Mouse (Mus musculus): ENCODE measurements around the gene Ankrd44.

Ankrd44 gene

DNA sequence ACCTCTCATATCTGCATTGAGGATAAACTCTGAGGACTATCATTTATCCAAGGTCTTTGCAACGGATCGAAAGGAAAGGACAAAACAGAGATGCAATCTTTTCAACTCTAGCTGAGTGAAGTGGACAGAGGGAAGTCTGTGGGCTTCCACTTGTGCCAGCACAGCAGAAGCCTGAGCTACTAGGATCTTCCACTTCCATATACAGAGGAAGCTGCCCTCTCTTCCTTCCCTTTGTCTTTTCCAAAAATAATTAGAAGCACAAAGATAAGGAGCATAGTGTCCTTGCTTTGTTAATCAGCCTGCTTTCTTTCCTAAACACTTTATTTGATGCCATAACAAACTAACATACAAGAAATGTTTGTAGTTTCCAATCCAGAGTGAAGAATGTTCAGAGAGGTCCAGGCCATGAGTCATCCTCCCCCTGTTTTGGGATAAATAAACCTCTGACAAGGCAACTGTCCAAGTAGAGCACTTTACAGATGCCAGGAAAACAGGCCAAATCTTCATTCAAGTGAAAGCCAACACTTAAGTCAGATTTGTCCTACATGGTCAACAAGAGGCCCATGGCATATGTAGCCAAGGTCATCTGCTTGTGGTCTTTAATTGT is 160.5 kb downstream of the Ankrd44 start:
- peak; percentile 92 for DNase-seq (ENCODE audit: low read depth, low spot score)

DNA sequence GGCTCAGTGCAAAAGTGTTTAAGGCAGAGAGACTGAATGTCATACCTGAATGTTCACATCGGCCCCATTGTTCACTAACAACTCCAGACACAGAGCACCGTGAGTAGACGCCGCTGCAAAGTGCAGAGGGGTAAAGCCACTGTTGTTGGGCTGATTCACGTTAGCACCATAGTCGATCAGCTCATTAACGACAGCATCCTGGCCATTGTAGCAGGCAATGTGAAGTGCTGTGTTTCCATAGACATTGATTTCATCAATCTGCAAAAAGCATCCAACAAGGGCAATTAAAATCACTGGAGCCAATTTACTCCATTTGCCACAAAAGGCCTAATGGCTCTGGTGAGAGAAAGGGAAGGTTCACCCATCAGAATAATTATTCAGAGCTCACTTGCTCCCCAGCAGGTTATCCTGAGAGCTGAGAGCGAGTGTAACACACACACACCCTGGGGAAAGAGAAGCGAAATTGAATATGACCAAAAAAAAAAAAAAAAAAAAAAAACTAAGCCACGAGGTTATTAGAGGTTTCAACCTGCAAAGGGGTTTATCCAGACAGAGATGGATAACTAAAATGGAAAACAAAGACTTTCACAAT is 163.9 kb downstream of the Ankrd44 start:
- no peak for DNase-seq (ENCODE audit: low read depth, low spot score)

DNA sequence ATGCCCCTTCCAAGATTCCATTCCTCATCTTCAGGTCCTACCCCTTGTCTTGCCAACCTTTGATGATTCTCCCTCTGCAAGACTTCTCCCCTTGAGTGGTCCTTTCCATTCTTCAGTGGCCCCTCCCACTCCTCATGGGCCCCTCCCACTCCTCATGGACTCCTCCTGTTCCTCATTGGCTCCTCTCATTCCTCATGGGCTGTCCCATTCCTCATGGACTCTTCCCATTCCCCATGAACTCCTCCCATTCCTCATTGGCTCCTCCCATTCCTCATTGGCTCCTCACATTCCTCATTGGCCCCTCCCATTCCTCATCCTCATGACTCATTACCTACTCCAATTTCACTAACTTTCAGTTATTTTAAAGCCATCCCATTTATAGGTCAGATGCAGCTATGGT is 166.3 kb downstream of the Ankrd44 start:
- peak; percentile 50 for DNase-seq (ENCODE audit: low read depth, low spot score)

DNA sequence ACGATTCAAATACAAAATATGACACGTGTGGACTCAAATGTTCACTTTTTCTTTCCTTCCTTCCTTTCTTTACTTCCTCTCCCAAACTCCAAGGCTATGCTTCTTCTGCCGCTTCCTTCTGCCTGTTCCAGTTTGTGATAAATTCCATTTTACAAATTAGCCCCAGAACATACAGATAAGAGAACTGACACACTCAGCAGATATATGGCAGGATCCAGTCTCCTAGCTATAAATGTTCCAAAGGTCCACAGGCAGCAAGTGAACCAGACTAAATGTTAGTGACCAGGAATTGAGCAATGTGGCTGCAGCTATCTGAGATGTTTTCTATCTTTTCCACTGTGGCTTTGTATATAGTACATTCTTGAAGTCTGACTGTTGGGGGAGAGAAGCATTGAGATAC is 168.9 kb downstream of the Ankrd44 start:
- DNase-seq (ENCODE audit: low read depth, low spot score) = no peak

DNA sequence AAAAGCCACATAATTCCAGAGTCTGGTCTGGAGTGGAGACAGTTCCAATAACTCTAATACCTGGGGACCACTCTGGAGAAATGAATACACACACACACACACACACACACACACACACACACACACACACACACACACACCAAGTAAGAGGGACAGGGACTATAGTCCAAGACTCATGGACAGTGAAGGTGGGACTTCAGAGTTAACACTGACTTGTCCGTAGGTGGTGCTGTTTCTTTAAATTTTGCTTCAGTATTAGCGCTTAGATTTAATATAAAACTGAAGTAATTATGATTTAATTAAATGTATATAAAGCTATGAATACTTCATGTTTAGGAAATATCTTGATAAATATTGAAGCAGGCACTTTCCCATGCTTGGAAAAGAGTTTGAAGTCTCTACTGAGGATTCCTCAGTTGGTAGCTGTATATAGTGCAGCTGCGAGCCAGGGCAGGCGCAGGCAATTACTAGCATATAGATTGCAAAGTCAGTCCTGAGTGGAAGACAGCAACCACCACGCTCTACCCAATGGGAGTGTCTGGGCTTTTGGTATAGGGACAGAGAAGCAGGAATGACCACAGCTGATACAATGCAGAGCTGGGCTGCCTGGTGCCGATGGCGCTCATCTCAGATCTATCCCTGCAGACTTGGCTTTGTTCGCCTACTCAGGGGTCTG is 170.4 kb downstream of the Ankrd44 start:
- DNase-seq (ENCODE audit: low read depth, low spot score) = no peak

DNA sequence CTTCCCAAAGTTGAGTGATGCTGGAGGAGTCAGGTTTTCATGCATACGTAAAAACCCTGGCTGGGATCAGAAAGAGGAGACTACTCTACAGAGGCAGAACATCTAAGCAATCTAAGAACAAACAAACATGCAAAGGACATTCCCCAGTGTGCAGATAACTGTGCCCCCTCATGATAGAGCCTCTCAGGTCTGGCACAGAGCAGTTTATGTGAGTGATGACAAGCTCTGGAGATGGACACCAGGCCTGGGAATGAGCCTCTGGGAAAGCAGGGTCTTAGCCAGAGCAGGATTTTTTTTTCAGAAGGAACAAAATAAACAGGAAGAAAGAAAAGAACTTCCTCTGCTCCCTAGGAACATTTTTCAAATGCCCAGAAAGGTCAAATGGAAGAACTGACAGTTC is 176.2 kb downstream of the Ankrd44 start:
- DNase-seq (ENCODE audit: low read depth, low spot score) = no peak

DNA sequence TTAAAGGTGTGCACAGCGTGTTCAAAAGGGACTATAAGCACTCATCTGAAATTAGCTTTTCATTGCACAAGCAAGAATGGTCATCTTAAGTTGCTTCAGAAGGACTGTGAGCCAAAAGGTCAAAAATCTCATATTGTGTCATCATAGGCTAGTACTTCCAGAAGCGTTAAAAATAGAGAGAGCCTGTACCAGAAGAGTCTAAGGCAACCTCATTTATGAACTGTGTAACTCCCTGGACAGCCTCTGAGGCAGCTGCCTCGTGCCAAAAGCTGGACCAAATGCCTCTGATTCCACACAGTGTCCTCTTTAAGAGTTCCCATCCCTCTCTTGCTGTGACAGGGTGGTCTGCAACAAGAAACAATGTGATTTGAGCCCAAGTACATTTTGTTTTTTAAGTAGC is 176.7 kb downstream of the Ankrd44 start:
- DNase-seq (ENCODE audit: low read depth, low spot score) = no peak

DNA sequence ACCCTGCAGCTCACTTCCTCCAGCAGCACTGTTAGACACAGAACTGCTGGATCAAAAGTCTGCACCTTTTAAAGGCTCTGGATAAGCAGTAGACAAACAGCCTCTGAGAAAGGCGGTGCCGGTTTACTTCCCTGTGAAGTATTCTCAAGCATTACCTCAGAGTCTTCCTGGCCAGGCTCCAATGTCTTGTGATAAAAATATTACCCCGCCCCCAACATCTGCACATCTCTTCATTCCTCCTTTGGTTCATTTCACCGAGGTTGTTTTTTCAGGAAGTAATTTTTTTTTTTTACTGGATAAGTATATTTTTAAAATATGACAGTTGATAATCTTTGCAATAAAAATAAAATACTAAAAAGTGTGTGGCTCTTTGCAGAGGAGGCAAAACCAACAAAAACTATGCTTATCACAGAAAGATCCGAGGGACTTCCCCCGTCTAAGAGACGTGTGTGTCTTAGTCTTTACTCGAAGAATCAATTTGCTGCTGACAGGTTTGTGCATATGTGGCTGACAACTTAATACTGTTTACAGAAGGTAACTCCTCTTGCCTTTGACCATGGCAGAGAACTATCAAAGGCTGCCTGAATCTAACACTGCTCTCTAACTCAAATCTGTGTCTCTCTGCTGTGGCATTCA is 178.3 kb downstream of the Ankrd44 start:
- peak; percentile 41 for DNase-seq (ENCODE audit: low read depth, low spot score)

DNA sequence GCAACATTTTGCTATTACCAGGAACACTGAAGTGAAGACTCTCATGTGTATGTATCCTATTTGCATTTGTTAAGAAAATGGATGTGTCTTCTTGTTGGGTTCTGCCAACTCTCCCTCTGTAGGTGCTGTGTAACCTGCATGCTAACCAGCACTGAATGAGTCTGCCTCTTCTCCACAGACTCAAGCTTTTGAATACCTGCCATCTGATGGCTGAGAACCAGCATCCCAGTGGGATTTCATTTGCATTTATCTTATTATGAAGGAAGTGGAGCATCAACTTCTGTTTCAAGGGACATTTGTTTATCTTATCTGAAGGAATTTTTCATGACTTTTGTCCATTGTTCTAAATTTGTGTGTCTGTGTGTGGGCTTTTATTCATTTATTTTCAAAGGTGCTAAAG is 180.5 kb downstream of the Ankrd44 start:
- DNase-seq (ENCODE audit: low read depth, low spot score) = no peak

DNA sequence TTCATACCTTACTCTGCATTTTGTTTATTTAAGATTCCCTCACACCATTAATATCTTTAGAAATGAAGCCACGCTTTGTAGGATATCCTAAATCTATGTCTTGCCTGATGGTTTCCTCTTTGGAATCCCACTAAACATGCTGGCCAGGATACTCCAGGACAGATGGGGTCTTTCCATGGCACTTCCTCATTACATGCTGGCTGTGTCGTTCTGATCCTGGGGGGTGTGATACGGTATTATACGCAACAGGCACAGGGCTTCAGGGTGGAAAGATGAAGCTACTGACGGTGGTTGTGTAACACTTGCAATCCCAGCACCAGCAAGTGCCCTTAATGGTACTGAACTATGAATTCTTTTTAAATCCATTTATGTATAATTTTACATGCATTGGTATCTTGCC is 182.0 kb downstream of the Ankrd44 start:
- no peak for DNase-seq (ENCODE audit: low read depth, low spot score)

DNA sequence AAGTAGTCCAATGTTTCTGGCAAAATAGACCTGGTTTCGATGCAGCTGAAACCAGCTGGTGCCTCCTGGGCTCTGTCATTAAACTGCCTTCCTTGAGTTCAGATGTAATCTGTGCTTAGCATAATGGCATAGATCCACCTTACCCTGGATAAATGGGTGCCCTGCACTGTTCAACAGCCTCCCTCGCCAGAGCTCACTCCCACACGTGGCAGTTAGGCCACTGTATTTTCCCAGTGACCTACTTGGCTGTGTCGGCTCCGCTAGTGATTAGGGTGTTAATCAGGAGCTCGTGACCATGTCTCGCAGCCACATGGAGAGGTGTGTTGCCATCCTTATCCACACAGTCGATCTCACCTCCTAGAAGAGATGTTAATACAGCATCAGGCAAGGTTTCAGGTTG is 183.1 kb downstream of the Ankrd44 start:
- no peak for DNase-seq (ENCODE audit: low read depth, low spot score)

DNA sequence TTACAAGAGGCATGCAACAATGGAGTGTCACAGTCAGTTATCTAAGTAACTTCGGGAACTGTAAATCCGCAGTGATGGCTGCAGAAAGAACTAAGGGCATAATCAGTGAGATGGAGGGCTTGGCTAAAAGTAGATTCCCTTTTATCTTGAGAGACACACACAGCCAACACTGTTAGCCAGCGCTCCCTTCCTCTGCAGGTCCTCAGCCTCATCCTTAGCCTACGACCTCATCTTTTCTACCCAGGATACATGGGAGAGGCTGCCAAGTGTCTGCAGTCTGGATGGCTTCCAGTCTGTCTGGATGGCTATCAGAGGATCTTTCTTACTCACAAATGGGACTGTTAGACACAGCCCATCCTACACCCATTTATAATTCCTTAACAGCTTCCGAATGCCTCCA is 185.3 kb downstream of the Ankrd44 start:
- peak; percentile 75 for DNase-seq (ENCODE audit: low read depth, low spot score)

DNA sequence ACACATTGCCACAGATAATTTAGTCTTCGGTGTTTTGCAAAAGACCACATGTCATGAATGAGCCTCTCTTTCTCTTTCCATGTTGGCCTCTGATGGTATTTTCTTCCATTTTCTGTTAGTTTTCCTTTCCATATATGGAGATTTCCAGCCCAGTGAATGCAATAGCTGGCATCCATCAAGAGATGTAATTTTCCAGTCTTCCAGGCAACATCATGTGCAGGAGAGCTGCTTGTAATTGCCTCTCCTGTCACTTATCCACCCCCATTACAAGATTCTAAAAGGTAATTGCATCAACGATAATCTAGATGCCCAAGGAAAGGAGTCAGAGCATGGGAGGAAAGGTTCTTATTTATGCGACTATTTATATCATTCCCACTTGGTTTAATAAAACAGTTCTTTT is 188.7 kb downstream of the Ankrd44 start:
- no peak for DNase-seq (ENCODE audit: low read depth, low spot score)

DNA sequence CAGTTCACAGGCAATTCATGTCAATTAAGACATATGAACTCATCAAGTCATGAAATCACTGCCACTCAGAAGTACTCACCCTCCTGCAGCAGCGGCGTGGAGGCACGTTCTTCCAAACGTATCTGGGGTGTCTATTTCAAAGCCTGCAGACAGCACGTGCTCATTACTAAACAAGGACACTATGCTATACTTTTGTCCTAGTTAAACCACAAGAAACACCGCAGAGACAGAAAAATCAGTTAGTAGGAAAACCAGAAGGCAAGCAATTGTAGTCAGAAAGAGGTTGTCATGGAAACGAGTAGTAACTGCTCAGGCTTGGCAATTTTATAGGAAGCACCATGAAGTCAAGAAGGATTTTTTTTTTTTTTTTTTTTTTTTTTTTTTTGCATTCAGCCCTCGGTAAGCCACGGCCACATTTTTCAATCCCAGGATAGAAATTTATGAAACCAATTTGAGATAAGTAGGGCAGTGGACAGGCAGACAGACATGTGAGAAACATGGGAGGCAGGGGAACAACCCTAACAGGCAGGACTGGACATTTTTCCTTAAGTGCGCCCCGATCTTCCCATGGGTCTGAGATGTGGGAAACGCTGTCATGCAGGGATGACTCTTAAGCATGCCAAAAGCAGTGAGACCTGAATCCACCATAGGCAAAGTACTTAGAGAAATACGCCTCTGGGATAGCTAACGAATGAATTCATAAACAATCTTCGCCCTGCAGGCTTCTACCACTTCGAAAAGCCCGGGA is 191.1 kb downstream of the Ankrd44 start:
- DNase-seq (ENCODE audit: low read depth, low spot score) = no peak

DNA sequence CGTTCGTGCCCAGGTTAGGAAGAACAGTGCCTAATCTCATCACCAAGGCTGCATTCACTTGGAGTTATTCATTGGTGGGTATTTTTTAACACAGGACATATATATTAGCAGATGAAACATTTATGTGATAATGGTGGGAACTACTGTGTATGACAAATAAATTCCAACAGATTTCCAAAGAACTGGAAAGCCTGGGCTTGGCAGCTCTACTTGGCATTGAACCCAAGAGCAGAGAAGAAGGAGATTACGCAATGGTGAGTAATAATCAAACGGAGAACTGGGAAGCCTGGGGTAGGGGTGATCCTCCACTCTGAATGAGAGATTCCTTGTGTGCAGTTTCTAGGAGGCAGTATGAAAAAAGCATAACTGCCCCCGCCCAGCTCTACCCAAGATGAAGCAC is 196.9 kb downstream of the Ankrd44 start:
- DNase-seq (ENCODE audit: low read depth, low spot score) = peak; percentile 83

DNA sequence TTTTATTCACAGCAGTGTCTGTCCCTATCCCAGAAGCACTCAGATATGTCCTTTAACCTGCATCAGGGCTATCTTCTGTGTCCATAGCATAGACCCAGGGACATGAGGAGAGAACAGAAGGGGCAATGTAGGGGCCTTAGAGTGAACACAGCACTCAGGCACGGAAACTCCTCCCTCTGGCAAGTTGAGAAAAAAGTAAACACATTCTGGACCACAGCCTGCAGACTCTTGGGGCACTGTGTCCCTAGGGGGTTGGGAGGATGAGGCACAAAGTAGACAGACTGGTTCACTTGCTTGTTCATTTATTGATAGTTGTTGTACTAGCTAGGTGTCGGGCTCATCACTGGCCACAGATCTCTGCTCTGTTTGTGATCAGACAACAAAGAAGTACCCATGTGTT is 199.6 kb downstream of the Ankrd44 start:
- DNase-seq (ENCODE audit: low read depth, low spot score) = no peak

DNA sequence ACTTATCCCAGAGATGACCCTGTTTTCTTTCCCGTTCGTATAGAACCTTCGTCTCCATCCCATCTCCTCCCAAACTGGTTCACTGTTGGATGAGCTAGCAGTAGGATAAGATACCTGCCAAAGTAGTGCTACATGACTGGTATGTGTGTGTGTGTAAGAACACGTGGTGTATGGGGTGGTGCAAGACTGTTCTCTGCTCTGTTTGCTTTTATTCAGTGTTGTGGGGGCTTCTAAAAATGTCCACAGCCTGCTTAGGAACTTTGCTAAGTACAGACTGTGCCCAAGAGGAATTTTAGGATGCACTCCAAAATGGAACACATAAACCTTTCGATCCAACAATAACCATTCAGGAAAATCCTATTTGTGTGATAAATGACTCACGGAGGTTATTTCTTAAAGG is 209.3 kb downstream of the Ankrd44 start:
- no peak for DNase-seq (ENCODE audit: low read depth, low spot score)

DNA sequence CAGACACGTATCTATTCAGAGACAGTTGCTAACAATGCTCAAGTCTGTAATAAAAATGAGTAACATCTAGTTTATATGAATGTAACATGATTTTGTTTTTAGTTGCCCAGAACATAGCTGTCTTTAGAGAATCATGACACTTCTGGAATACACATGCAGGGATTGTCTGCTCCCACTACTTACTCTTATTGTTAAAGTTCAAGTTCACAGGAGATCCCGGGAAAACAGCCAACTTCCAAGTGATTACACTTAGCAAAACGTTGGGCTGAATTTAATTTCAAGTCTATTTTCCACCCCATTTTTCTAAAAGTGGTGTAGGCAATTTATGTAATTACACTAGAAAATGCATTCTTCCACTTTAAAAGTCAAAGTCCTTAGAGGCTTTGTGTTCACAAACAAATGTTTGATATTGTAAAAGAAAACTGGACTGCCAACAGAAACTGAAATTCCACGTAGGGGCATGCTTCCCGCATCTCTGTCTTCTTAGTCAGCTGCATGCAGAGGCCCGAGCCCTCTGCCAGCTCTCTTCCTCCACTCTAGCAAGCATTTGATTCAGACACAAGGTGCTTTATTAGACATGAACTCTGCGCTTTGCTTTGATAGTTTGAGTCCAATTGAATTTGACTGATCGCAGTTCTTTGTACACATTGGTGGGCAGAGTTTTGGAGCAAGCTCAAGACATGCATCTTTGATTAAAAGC is 211.0 kb downstream of the Ankrd44 start:
- peak; percentile 65 for DNase-seq (ENCODE audit: low read depth, low spot score)

DNA sequence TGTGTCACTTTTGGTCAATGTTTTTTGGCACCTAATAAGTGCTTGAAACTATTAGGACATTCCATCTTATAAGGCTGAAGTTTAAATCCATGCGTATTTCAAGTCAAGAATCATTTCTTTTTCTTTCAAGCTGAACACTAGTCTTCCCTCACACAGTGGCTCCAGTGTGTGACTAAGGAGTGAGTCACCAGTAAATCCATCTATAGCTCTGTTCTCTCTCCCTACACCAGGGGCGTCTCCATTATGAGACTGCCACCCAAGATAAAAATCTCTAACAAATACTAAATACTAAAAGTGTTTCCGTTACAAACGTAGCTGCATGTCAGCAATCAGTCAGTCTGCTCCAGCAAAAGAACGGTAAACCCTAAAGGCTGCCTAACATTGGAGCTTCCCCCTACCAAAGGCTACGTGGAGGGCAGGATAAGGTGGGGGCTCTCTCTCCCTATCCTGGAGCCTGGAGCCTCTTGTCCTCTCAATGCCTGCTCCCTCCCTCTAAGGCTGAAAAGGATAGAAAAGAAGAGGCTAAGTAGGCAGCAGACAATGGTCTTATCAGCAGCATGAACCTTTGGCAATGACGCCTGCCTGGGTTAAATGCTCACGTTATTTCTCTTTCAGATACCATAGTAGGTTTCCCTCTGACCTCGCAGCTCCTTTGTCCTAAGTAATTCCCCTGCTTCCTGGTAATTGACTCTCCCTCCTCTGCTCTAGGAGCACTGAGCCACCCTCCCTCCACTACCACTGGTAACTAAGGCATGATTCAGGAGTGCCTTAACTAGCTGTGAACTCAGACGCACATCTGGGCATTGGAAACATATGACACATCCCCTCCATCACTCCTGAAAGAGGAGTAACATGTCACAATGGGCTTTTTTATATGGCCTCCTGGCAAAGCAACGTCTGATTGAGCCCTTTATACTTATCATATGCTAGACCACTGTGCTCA is 212.7 kb downstream of the Ankrd44 start:
- peak; percentile 94 for DNase-seq (ENCODE audit: low read depth, low spot score)

DNA sequence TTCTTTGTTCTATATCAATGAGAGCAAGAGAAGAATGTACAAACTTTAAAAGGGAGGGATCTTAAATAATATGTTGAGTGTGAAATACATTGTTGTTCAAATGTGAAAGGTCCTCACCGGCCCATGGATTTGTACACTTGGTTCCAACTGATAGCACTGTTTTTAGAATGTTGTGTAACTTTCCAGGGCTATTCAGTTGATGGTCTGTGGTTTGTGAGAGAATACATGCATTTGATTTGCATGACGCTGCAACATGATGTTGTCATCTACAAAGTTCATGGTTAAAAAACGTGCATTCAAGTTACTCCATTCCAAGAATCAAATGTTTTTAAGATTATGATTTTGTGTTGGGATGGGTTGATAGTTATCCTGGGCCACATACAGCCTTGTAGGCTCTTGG is 214.6 kb downstream of the Ankrd44 start:
- DNase-seq (ENCODE audit: low read depth, low spot score) = no peak

Data from 3T3-L1 (cell line).